Comparison of ENCODE assay signal across 15 mouse cellular contexts in genomic region chr13:76529915-76530314, GRCm38 (mm10).
"Had no signal": no experiment of that assay in that cellular context is flagged by ENCODE, and none has a peak within 500 bp of the region (broad histone marks: within the 10 kb centered on the region; RNA-seq: fewer than 3 reads in every experiment).

No protein-coding gene starts in this region.

- DNase-seq: retina, postnatal 1 day; right cerebral cortex, adult 18-20 months; right cerebral cortex, postnatal 14 days; right cerebral cortex, postnatal 25 days; right cerebral cortex, postnatal 4 days; spleen, adult 18-20 months; thymus, adult 18-20 months; thymus, adult 2 months; thymus, postnatal 14 days; thymus, postnatal 25 days; thymus, postnatal 36 days; thymus, postnatal 4 days had no signal

- H3K27me3 ChIP-seq: neural tube, embryonic 13.5 days; neural tube, embryonic 15.5 days; stomach, embryonic 15.5 days had no signal
